Mouse (Mus musculus) C2C12 (cell line): Measurements from ENCODE around the gene Mafk.
A peak's percentile ranks its signal among the peaks of the same experiment; 100 is the strongest.

Source experiments
- CEBPB ChIP-seq: IDR thresholded peaks from one replicate; pipeline ENCODE4 v1.6.1; 2011; ENCODE audit warnings: low read depth, mild to moderate bottlenecking, control low read depth, moderate library complexity
- CTCF ChIP-seq: IDR thresholded peaks from one replicate; pipeline ENCODE4 v1.5.1; 2011; ENCODE audit not compliant: control insufficient read depth, insufficient read depth, insufficient read length
- MAX ChIP-seq: IDR thresholded peaks from one replicate; pipeline ENCODE4 v1.6.1; 2011; ENCODE audit warnings: mild to moderate bottlenecking, control low read depth
- MYOD1 ChIP-seq: IDR thresholded peaks from one replicate; pipeline ENCODE4 v1.6.1; 2011; ENCODE audit warnings: low read depth; ENCODE audit not compliant: control insufficient read depth, insufficient read length
- USF1 ChIP-seq: IDR thresholded peaks from one replicate; pipeline ENCODE4 v1.6.1; 2011; ENCODE audit warnings: low read depth, mild to moderate bottlenecking, control low read depth, moderate library complexity

DNA sequence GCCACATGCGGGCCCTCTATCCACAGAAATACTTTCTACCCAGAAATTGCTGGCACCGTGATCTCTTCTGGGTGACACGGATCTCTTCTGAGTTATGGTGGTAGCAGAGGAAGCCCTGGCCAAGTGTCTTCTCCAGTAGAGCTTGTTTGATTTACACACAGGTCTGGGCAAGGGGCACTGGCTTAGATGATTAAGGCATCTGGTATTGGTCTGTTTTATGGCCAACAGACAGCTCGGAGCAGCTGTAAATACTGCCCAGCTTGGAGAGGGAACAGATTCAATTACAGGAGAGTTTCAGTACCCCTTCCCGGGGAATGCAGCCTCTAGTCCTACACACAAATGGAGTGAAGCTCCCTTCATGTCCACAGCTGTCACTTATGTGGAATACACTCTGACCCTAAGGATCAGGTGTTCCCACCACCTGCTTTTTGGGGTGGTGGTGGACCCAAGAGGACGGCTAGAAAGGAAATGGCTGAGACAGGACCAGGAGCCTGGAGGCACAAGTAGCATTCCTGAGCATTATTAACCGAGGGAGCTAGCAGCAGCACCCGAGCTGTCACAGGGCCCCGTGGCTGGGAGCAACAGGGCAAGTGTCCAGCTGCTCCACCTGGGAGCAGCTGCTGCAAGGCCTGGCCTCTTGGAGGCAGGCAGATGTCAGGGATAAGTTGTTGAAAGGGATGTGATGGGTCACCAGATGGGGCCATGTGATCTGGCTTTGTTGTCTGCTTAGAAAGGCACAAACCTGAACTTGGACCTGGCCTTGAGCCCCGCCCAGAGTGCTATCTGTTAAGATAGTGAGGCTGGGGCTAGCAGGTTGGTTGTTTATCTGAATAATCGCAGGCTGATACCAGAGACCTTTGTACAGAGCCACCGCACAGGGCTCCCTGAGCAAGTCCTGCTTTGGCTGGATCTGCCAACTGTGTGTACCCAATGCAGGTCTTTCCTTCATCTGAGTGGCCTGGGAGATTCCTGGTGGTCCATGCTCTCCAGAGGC, 30.4 kb downstream of the Mafk start:
- TF ChIP-seq CTCF (no peak), MAX (no peak), USF1 (no peak), CEBPB (no peak), MYOD1 (peak; percentile 3)
